Mouse (Mus musculus) embryo, embryonic 11 days (tissue): ENCODE results near the gene Sema4a.

Experiments used
- DNase-seq: peaks from one replicate; pipeline ENCODE4 v3.0.0-alpha.2; 2015

Gene Sema4a

DNA sequence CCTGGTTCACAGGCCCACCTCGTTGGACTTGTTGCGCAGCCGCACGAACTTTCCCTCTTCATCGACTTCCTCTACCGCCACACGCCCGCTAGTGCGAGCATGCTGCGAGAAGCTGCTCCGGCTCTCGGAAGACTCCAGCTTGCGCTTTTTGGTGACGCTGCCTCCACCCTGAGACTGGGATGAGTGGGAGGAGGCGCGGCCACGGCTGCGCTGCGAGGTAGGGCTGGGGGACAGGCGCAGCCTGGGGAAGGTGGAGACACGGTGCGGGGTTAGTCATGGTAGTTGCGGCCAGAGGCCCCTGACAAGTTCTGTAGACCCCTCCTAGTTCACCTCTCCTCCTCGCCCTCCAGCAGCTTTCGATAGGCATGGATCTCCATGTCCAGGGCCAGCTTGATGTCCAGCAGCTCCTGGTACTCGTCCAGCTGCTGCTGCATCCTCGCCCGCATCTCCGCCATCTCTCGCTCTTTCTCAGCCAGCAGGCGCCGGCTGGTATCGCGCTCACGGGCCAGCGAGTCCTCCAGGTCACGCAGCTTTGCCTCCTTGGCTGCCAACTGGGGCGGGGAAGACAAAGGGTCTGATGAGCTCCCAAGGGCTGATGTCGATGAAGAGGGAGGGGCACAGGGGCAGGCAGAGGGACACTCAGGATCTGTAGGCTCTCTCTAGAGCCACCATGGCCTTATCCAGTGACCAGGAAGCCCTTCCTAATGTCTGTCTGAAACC lies 23.8 kb upstream of the Sema4a start:
- peak; percentile 69 for DNase-seq

DNA sequence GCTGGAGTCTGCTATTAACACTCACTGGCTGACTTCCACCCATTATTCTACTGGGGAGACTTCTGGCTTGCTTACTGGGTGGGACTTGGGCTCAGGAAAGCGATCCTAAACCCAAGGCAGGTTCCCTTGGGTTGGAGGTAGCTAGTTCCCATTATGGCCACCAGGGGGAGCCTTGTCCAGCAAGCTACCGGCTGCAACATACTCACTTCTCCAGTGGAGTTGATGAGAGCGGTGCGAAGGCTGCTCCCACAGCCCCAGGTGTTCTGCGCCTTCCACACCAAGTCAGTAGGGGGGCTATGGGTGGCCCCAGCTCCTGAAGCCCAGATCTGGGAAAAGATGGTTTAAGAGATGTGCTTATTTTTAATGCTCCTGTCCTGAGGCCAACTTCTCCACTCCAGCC lies 22.6 kb upstream of the Sema4a start:
- DNase-seq = peak; percentile 86

DNA sequence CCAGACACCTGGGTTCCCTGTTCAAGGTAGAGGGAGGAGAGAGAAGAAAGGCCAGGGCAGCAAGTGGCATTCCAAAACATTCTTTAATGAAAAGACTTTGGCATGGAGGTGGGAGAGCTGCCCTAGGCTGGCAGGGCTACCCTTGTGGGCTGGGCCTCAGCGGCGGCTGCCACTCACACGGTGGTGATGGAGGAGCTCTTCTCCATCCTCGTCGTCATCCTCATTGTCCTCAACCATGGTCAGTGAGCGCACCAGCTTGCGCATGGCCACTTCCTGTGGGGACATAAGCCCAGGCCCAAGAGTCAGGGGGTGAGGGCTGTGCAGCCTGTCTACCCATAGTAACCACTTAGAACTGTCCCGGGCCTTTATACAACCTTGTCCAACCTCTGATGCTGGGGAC lies 22.2 kb upstream of the Sema4a start:
- DNase-seq = no peak

DNA sequence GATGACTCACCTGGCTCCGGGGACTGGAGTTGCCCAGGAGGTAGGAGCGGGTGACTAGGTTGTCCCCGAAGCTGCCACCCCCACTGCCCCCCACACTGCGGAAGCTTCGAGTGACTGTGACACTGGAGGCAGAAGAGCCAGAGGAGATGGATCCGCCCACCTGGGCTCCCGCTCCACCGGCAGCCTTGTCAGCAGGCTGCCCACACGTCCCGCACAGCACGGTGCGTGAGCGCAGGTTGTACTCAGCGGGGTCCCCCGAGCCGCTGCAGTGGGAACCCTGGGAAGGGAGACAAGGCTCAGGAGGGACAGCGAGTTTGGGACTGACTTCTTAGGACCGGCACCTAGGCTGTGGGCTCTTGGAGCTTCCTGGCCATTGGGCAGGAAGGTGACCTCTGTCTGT lies 21.4 kb upstream of the Sema4a start:
- no peak for DNase-seq

DNA sequence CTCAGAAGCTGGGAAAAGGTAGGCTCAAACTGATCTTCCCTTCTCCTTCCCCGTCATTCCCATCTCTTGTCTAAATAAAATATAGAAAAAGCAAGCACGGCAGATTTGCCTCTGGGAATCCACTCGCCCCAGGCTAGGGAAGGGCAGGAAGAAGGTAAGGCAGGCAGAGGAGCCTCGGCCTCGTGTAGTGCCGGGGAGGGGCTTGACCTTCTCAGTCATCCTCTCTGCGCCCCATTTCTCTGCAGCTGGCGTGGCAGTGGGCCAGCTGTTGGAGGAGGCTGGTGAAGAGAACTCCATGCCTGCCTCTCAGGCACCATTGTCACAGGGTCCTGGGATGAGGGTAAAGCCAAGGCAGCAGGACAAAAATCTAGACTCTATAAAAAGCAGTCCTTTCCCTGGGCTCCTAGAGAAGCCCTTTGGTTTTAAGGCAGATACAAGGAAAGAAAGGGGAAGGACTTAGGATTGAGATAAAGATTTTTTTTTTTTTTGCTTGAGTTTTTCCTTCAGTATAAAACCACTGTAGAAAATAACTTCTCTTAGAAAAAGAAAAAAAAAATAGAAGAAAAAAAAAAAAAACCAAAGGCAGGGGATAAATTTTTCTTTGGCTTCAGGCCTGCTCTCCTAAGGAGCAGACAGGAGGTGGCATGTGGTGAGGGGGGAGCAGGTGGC lies 20.5 kb upstream of the Sema4a start:
- no peak for DNase-seq

DNA sequence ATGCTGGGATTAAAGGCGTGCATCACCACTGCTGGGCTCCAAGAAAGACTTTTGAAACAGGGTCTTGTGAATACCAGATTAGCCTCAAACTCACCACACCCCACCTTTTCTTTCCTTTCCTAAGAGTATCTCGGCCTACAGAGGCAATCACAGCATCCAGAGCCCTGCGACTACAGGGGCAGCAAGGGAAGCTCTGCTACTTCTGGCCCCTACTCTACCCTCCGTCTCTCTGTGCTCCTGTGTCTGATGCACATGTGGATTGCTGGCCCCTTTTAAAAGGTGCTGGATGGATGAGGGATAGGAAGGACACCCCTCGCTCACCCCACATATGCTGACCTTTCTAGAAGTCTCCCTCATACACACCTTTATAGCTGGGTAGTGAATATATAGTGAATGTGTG lies 19.7 kb upstream of the Sema4a start:
- DNase-seq = no peak

DNA sequence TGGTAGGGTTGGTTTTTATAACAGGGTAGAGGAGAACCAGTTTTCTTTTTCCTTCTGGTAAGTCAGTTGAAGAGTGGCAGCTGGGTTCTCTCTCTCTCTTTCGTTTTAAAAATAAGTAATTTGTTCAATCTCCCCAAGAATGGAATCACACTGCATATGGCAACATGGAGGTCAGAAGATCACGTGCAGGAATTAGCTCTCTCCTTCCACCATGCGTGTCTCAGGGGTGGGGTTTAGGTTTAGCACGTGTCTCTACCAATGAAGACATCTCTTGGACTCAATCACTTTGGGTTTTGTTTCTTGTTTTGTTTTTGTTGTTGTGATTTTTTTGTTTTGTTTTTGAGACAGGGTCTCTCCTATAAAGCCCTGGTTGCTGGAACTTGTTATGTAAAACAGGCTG lies 18.8 kb upstream of the Sema4a start:
- no peak for DNase-seq

DNA sequence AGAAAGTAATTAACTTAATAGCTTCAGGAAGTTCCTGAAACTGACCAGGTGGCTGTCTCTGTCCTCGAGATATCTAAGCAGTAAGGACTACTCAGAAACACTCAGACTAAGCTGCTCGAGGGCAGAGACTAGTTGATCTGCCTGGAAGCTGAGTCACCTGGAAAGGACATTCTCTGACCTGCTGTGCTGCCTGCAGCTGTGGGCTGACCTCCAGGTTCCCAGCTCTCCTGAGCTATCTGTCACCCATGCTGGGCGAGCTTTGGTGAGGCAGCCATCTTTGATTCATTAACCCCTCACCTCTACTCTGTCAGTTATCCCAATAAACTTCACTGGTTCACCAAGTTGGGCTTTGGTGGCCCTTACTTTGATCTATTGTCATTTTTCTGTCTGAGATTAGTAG lies 18.2 kb upstream of the Sema4a start:
- no peak for DNase-seq

DNA sequence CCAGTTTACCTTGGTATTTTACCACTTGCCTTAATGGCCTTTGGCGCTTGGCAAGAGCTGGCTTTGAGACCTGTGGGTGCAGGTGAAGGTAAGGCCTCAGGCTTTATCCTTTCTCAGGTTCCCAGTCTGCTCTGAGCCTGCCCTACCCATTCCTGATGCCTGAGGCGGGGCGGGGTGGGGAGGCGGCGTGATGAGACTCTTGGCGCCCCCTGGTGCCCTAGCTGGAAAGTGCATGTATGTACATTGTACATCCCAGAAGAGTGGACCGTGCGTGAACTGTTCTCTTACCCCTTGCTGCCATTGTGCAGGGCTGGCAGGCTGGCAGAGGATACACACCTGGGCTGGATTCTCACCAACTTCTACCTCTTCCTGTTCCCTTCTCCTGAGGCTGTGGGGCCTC lies 16.8 kb upstream of the Sema4a start:
- peak; percentile 90 for DNase-seq

DNA sequence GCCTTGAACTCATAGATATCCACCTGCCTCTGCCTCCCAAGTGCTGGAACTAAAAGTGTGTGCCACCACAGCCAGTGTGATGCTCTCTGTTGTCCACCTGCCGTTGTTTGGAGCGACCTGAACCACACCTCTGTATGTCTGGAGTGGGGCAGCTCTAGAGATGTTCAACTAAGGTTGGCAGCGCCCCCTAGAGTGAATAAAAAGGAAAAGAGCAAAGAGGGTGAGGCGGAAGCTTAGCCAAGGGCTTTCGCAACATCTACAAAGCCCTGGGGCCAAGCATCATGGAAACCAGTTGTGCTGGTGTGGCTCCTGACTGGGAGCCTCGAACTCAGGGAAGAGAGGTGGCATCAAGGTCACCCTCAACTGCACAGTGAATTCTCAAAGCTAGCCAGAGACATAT lies 15.4 kb upstream of the Sema4a start:
- no peak for DNase-seq

DNA sequence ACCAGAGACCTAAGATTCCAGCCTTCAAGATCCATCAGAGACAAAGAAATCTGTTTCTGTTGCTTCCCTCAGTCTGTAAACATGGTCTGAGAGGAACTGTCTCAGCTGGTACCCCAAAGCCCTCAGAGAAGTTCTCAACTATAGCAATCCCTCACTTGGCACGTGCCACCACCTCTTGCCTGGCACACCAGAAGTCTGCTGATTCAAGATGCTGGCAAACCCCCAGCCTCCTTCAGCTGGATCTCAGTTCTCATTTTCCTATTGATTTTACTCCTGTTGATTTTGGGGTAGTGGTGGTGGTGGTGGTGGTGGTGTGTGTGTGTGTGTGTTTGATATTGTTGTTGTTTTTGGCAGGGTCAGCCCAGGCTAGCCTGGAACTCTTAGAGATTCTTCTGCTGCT lies 12.6 kb upstream of the Sema4a start:
- DNase-seq = no peak

DNA sequence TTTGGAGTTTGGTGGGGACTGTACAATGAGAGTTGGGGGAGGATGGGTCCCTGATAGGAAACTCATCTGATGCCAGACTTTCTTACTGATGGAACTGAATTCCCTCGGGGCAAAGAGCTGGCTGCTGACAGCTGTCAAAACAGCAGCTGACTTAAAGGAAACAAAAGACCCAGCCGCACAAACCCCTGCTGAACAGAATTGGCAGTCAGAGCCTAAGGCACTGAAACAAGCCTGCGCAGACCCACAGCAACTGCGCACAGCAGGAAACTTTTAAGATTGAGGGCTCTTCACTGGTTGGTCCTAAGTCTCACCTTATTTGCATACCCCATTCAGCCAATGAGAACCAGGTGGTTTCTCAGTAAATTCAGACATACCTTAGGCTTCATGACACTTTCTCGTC lies 12.0 kb upstream of the Sema4a start:
- peak; percentile 68 for DNase-seq

DNA sequence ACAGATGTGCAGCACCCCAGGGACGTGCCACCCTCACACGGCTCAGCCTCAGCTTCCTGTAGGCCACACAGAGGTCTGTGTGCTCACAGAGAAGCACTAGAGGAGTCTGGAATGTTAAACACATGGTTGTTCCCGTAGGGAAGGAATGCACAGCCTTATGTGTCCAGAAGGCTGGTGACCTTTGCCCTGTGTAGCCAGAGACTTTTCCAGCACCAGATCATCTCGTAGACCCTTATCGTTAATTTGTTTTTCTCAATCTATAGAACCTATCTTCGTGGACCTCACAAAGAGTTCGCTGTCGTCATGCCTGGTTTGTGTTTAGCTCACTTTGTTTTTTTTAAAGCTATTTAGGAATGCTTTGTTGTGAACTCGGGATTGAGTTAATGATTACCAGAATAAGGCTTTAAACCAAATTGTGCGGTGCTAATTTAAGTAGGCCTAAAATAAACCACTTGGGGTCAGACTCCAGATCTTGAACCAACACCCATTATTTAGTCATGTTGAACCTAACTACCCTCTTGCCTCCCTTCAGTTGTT lies 10.0 kb upstream of the Sema4a start:
- no peak for DNase-seq

DNA sequence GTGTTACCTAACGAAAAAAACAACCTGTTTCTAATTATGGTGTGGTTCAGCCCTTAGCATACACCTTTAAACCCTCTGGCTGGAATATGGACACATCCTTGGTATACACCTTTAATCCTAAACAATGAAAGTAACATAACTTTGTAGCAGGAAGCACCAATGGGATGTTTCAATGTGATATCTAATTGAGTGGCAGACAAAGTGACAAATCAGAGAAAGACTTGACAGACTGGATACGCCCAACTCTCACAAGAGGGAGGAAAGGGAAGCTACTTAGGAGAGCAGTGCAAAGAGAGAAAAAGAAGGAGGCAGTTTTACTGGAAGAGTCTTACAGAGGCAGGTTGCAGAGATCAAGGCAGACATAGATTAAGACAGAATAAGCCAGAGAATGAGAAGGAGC lies 8.5 kb upstream of the Sema4a start:
- DNase-seq = no peak

DNA sequence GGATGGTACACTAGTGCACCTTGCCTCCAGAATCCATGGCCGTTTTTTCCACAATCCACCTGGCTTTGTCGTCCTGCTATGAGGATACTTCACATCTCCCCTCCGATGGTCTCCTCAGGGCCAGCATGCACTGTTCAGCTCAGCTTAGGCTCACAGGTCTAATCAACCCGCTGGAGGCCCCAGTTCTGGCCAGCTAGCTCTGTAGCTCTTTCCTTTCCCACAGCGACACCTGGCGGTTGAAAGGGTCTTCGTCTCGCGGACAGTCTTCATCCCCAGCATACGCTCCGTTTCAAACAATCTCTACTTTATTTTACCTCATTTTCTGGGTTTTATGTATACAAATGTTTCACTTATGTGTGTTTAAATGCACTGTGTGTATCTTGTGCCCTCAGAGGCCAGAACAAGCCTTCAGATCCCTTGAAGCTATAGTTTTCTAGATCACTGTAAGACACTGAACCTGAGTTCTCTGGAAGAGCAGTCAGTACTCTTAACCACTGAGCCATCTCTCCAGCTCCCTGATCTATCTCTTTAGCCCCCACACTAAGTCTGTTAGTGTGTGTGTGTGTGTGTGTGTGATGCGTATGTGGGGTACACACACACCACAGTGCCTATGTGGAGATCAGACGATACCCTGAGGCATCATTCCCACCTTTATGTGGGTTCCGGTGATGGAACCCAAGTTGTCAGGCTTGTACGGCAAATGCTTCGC lies 6.3 kb upstream of the Sema4a start:
- DNase-seq = peak; percentile 95

DNA sequence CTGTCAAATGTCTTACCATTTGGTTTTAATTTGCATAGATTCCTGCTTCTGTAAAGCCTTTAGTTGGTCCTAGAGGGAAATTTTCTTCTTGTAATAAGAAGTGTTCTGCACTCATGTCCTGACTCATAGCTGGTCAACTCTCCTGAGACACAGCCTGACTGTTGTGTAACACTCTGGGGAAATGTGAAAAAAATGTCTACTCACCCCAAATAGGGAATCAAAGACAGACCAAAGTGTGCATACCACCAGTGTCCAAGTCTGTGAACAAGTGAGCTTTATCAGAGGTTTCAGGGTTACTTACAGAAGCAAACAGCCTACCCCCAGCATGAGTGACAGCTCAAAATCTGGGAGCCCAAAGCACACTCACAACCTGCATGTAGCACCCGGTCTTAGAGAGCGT lies 4.1 kb upstream of the Sema4a start:
- DNase-seq = no peak

DNA sequence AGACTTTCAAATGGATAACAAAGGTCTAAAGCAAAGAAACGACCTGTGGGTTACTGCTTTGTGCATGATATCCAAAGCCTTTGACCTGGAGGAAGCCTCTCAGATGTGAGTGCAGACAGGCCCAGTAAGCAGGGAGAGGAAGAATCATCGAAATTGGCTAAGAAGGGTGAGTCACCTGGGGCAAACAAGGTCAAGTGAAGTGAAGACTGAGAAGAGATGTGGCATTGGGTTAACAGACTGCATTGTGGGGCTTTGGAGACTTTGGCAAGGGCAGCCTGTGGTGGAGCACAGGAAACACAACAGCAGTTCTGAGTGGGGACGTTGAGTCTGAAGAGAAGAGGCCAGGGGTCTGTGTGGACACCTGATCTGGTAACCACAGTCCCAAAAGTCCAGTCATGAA lies 3.4 kb upstream of the Sema4a start:
- DNase-seq = no peak

DNA sequence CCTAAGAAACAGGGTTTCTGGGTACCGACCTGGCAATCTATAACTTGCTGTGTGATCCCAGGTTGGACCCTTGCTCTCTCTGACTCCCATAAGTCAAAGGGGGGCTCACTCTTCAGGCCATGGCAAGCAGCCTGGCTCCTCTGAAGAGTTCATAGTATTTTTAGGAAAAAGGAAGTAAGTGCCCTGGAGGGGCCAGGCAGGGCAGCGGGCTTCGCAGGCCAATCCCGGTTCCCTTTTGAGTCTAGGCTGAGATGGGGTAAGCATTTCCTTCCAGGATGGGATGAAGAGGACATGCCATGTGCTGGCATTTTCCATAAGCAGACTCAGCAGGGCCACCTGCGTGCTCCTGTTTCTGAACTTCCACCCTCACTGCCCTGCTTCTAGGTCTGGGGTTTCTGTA lies 953 bp downstream of the Sema4a start:
- DNase-seq = no peak

DNA sequence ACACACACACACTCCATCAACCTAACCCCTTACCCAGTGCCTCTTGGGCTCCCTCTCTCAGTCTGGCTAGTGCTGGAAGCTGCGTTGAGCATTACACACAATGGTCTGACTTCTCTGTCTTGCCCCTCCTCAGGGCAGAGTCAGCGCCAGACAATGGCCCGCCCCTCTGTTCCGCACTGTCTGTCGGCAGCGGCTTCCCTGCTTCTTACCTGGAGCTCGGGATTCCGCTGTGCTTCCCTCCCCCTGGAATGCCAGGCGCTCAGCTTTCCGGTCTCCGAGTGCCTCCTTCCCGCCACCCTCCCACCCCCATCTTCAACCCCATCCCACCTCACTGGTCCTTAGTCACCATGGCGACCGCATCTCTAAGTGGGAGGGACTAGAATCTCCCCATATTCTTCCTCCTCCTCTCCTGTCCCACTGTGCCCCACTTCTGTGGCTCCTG lies 2.2 kb downstream of the Sema4a start:
- DNase-seq = peak; percentile 50

DNA sequence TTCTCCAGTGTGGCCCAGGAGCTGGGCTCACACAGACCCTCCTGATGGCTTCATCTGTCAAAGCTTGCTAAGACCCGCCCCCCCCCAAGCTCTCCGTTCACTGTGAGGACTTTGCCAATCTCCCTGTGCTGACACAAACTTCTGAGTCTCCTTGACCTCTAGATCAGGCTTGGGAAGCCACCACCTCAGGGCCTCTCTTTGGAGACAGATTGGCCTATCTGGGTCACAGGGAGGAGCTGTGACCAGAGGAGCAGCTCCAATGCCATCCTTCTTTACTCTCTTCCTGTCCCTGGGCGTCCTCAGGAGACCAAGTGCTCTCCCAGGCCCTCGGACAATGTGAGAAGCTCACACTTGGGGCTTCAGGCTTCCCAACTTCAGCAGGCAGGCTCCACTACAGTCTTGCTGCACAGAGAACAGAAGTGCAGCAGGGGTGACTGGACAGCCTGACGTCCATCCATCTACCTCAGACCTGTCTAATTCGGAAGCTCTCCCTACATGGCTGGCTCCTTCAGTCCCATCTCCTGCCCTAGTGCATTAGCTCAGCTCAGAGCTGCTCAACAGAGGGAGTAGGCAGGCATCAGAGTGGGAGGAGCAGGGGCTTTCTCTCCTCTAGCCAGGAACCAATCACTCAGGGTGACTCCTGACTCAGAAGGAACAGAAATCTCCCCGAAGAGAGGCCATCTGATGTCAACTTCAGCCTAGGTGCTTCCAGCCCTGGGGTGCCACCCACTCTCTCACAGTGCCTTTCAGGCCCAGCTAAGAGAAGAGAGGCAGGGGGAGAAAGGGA lies 4.0 kb downstream of the Sema4a start:
- DNase-seq = no peak

DNA sequence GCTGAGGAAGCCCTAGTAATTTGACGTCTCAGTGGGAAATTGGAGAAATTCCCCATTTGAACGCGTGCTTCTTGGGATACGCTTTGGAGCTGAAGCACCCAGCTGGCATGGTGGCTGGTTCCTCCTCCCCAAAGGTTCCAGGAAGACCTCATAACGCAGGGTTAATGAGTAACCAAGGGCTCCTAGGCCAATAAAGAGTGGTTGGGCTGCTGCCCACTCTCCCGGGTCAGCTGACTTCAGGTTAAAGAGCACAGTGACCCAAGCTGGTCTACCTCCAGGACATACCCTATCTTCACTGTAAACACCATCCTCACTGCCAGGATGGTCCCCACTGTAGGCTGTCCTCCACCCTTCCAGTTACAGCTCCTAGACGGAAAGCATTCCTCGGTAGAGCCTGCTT lies 4.7 kb downstream of the Sema4a start:
- DNase-seq = no peak

DNA sequence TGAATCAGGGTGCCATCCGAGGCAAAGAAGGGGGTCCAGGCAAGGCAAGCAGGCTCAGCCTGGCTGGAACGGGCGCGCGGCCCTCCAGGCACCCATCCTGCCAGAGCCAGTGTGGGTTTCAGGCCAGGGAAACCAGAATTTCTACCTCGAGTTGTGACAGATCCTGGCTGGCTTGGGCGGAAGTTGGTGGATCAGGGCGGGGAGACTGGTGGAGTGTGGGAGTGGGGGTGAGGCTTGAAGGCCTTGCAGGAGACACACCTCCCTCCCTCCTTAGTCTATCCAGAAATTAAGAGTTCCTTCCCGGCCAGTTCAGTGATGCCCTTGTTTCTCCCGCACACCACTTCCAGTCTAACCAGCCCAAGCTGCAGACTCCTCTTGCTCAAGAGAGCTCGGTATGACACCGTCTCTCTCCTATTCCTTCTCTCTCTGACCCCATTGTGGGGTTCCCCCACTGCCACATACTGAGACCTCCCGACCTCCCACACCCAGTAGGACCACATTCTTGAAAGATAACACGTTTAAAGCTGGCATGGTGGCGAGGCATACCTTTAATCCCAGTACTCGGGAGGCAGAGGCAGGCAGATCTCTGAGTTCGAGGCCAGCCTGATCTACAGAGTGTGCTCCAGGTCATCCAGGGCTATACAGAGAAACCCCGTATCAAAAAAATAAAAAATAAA lies 5.3 kb downstream of the Sema4a start:
- no peak for DNase-seq
